Mouse (Mus musculus): Measurements from ENCODE around the gene Dnmbp. TPM values are rescaled to one million over a fixed set of nuclear protein-coding genes. Genes with fewer than 3 reads are reported as not detected.
A peak's percentile ranks its signal among the peaks of the same experiment; 100 is the strongest.

The Dnmbp gene
- polyA plus RNA-seq, 1 experiment = not detected

DNA sequence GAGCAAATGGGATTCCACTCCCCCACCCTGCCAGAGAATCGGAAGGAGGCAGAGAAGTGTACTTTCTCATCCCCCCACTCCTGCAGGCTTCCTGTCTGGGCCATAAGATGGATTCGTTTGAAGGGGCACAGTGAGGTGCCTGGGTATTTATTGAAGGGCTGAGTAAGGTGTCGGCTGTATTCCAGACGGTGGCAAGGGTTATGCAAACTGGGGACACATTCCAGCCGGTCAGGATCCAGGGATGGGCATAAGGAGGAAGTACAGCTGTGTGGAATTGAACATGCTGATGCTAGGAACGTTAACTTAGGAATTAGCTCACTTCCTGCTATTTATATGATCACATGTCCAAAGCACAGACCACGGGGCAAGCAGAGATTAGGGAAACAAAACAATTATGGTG is 9.6 kb downstream of the Dnmbp start:
- H3K4me3 ChIP-seq (replicated peaks) = no peak overlapping the region
- H3K4me1 ChIP-seq (ENCODE audit: control insufficient read depth) = no peaks in the 10 kb centered on the region
- no peaks in the 10 kb centered on the region for H3K27me3 ChIP-seq (ENCODE audit: control insufficient read depth)
- H3K9me3 ChIP-seq (ENCODE audit: control insufficient read depth, low read length) = no peaks in the 10 kb centered on the region
- TF ChIP-seq TAL1 (IDR thresholded peaks at IDR 0.05; ENCODE audit: low read length) (no peak), GATA1 (IDR thresholded peaks at IDR 0.05; ENCODE audit: low read length) (no peak)
- no peaks in the 10 kb centered on the region for H3K36me3 ChIP-seq (ENCODE audit: control insufficient read depth)

GRCm38 (mm10) chr19:43929869-43930268 is 10.1 kb downstream of the Dnmbp start:
- no peaks in the 10 kb centered on the region for H3K9me3 ChIP-seq (ENCODE audit: control insufficient read depth, low read length)
- no peaks in the 10 kb centered on the region for H3K27me3 ChIP-seq (ENCODE audit: control insufficient read depth)
- H3K36me3 ChIP-seq (ENCODE audit: control insufficient read depth) = no peaks in the 10 kb centered on the region
- H3K4me1 ChIP-seq (ENCODE audit: control insufficient read depth) = no peaks in the 10 kb centered on the region
- TF ChIP-seq GATA1 (IDR thresholded peaks at IDR 0.05; ENCODE audit: low read length) (no peak), TAL1 (IDR thresholded peaks at IDR 0.05; ENCODE audit: low read length) (no peak)
- H3K4me3 ChIP-seq (replicated peaks) = no peak overlapping the region

DNA sequence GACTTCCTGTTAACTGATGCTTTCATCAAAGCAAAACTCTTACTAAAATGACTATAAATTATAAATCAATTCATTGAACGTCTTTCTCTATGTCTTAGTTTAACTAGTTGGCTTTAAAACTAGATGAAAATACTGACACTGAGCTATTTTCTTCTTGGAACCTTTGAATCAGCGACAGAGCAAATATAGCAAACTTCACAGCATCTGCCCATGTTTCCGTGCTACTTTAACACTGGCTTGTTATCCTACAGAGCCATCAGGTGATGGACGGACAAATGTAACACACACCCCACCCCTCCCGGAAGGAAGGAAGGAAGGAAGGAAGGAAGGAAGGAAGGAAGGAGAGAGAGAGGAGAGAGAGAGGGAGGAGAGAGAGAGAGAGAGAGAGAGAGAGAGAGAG is 12.0 kb downstream of the Dnmbp start:
- Histone ChIP-seq H3K27me3 (ENCODE audit: control insufficient read depth) (no peaks in the 10 kb centered on the region), H3K4me1 (ENCODE audit: control insufficient read depth) (no peaks in the 10 kb centered on the region), H3K36me3 (ENCODE audit: control insufficient read depth) (no peaks in the 10 kb centered on the region), H3K4me3 (replicated peaks) (no peak overlapping the region), H3K9me3 (ENCODE audit: control insufficient read depth, low read length) (no peaks in the 10 kb centered on the region)
- no peak for TF ChIP-seq TAL1 (IDR thresholded peaks at IDR 0.05; ENCODE audit: low read length)
- no peak for TF ChIP-seq GATA1 (IDR thresholded peaks at IDR 0.05; ENCODE audit: low read length)

DNA sequence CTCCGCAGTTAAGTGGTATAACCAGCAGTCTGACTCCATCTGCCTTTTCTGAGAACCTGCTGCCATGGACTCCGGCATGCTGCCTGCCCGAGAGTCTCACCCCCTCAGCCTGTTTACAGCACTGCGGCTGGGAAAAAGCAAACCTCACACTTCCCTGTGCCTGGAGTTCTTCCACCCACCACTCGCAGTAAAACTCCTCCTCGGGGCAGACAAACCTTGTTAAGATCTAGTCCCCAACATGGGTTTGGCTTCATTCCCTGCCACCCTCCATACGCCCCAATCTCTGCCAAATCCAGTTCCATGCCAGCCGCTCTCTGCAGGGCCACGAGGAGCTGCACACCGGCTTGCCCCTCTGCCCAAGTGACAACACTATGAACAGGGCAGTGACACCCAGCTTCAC is 12.9 kb downstream of the Dnmbp start:
- Histone ChIP-seq H3K9me3 (ENCODE audit: control insufficient read depth, low read length) (no peaks in the 10 kb centered on the region), H3K27me3 (ENCODE audit: control insufficient read depth) (no peaks in the 10 kb centered on the region), H3K4me1 (ENCODE audit: control insufficient read depth) (no peaks in the 10 kb centered on the region), H3K4me3 (replicated peaks) (no peak overlapping the region), H3K36me3 (ENCODE audit: control insufficient read depth) (no peaks in the 10 kb centered on the region)
- no peak for TF ChIP-seq GATA1 (IDR thresholded peaks at IDR 0.05; ENCODE audit: low read length)
- TF ChIP-seq TAL1 (IDR thresholded peaks at IDR 0.05; ENCODE audit: low read length) = no peak

- H3K4me3 ChIP-seq (replicated peaks) = no peak overlapping the region
- no peaks in the 10 kb centered on the region for H3K9me3 ChIP-seq (ENCODE audit: control insufficient read depth, low read length)
- H3K36me3 ChIP-seq (ENCODE audit: control insufficient read depth) = no peaks in the 10 kb centered on the region
- TF ChIP-seq GATA1 (IDR thresholded peaks at IDR 0.05; ENCODE audit: low read length) (no peak), TAL1 (IDR thresholded peaks at IDR 0.05; ENCODE audit: low read length) (no peak)
- peaks cover 3% of the 10 kb centered on the region for H3K4me1 ChIP-seq (ENCODE audit: control insufficient read depth)
- peaks cover 2% of the 10 kb centered on the region; the same call in 1 of the 2 replicates for H3K27me3 ChIP-seq (ENCODE audit: control insufficient read depth)
Observed at GRCm38 (mm10) chr19:43926141-43926987, 13.6 kb downstream of the Dnmbp start.

GRCm38 (mm10) chr19:43924361-43924760 is 15.6 kb downstream of the Dnmbp start:
- Histone ChIP-seq H3K27me3 (ENCODE audit: control insufficient read depth) (peaks cover 9% of the 10 kb centered on the region), H3K9me3 (ENCODE audit: control insufficient read depth, low read length) (no peaks in the 10 kb centered on the region), H3K36me3 (ENCODE audit: control insufficient read depth) (no peaks in the 10 kb centered on the region), H3K4me3 (replicated peaks) (no peak overlapping the region), H3K4me1 (ENCODE audit: control insufficient read depth) (peaks cover 12% of the 10 kb centered on the region)
- TF ChIP-seq GATA1 (IDR thresholded peaks at IDR 0.05; ENCODE audit: low read length) = no peak
- no peak for TF ChIP-seq TAL1 (IDR thresholded peaks at IDR 0.05; ENCODE audit: low read length)

DNA sequence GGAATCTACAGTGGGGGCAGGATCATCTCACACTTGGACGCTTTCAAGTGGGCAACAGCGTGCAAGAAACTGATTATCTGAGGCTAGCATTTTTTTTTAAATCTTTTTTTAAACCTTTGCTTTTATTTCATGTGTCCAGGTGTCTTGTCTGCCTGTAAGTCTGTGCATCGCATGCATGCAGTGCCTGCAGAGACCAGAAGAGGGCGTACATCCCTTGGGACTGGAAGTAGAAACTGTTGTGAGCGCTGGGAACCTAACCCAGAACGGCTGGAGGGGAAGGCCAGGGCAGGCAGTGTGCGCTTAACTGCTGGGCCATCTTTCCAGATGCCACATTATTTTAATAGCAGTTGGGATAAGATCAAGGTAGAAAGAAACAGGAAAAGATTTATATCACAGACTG is 17.0 kb downstream of the Dnmbp start:
- no peak overlapping the region for H3K4me3 ChIP-seq (replicated peaks)
- peaks cover 9% of the 10 kb centered on the region for H3K27me3 ChIP-seq (ENCODE audit: control insufficient read depth)
- H3K4me1 ChIP-seq (ENCODE audit: control insufficient read depth) = peaks cover 12% of the 10 kb centered on the region
- no peaks in the 10 kb centered on the region for H3K36me3 ChIP-seq (ENCODE audit: control insufficient read depth)
- no peaks in the 10 kb centered on the region for H3K9me3 ChIP-seq (ENCODE audit: control insufficient read depth, low read length)
- TF ChIP-seq TAL1 (IDR thresholded peaks at IDR 0.05; ENCODE audit: low read length) (no peak), GATA1 (IDR thresholded peaks at IDR 0.05; ENCODE audit: low read length) (no peak)

DNA sequence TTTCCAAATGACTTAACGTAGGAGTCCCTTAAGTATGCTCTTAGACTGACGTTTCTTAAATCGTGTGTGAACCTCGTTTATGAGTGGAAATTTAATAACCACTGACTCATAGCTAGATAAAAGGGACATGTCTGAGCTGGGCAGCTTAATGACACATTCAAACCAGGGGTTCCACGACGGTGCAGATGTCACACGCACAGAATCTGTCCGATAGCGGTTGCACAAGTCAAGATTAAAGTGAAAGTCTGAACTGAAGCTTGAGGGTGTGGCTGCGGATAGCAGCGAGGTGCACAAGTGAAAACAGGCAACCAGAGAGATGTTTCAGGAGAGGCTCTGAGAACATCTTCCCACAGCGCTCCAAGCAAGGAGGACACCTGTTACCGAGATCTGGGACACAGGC is 18.6 kb downstream of the Dnmbp start:
- TF ChIP-seq TAL1 (IDR thresholded peaks at IDR 0.05; ENCODE audit: low read length) (no peak), GATA1 (IDR thresholded peaks at IDR 0.05; ENCODE audit: low read length) (no peak)
- Histone ChIP-seq H3K4me1 (ENCODE audit: control insufficient read depth) (peaks cover 19% of the 10 kb centered on the region), H3K36me3 (ENCODE audit: control insufficient read depth) (no peaks in the 10 kb centered on the region), H3K4me3 (replicated peaks) (peak overlapping the region; percentile 21), H3K9me3 (ENCODE audit: control insufficient read depth, low read length) (no peaks in the 10 kb centered on the region), H3K27me3 (ENCODE audit: control insufficient read depth) (peaks cover 9% of the 10 kb centered on the region)

- H3K4me3 ChIP-seq (replicated peaks) = no peak overlapping the region
Observed at GRCm38 (mm10) chr19:43920453-43921300, 19.3 kb downstream of the Dnmbp start.

More at GRCm38 (mm10) chr19:43920453-43921300, 19.3 kb downstream of the Dnmbp start:
- TF ChIP-seq TAL1 (IDR thresholded peaks at IDR 0.05; ENCODE audit: low read length) (no peak), GATA1 (IDR thresholded peaks at IDR 0.05; ENCODE audit: low read length) (no peak)
- Histone ChIP-seq H3K27me3 (ENCODE audit: control insufficient read depth) (peaks cover 9% of the 10 kb centered on the region), H3K9me3 (ENCODE audit: control insufficient read depth, low read length) (no peaks in the 10 kb centered on the region), H3K36me3 (ENCODE audit: control insufficient read depth) (no peaks in the 10 kb centered on the region), H3K4me1 (ENCODE audit: control insufficient read depth) (peaks cover 19% of the 10 kb centered on the region)
